Mouse (Mus musculus) neural tube, embryonic 14.5 days (tissue): ENCODE data around the gene Gm5089. TPM values are rescaled to one million over a fixed set of nuclear protein-coding genes. Genes with fewer than 3 reads are reported as not detected.
"Not testable (repeated sequence)": the region's sequence is repeated elsewhere in the genome, so short reads cannot be mapped to it uniquely, and the experiment has no call there.

Experiments used
- ATAC-seq: fragments of 200-750 bp; cut with Nextera tagmentation; 2 replicates; pipeline ENCODE4 v1.8.0; 2017; ENCODE audit warnings: low read depth, mild to moderate bottlenecking, moderate TSS enrichment, moderate library complexity
- H3K27ac ChIP-seq: fragments of 300-500 bp; sonication (generic); 2 replicates; pipeline ENCODE4 v1.5.1; 2014; ENCODE audit warnings: low read depth, mild to moderate bottlenecking, control low read depth, low read length, moderate library complexity, mixed read lengths
- H3K27me3 ChIP-seq: fragments of 300-500 bp; sonication (generic); 2 replicates; pipeline ENCODE4 v1.6.1; 2014; ENCODE audit warnings: low read length; ENCODE audit not compliant: control insufficient read depth, insufficient read depth
- H3K36me3 ChIP-seq: fragments of 300-500 bp; sonication (generic); 2 replicates; pipeline ENCODE4 v1.6.1; 2014; ENCODE audit warnings: low read length, mixed read lengths; ENCODE audit not compliant: control insufficient read depth, insufficient read depth
- H3K4me1 ChIP-seq: fragments of 300-500 bp; sonication (generic); 2 replicates; pipeline ENCODE4 v1.6.1; 2014; ENCODE audit warnings: low read length; ENCODE audit not compliant: control insufficient read depth, insufficient read depth
- H3K4me2 ChIP-seq: fragments of 300-500 bp; sonication (generic); 2 replicates; pipeline ENCODE4 v1.6.1; 2014; ENCODE audit warnings: mild to moderate bottlenecking, low read depth, low read length, control low read depth
- H3K4me3 ChIP-seq: fragments of 300-500 bp; sonication (generic); 2 replicates; pipeline ENCODE4 v1.5.1; 2014; ENCODE audit warnings: low read depth, low read length, control low read depth, mixed read lengths
- H3K9ac ChIP-seq: fragments of 300-500 bp; sonication (generic); replicated peaks from 2 replicates; pipeline ENCODE4 v1.6.1; 2014; ENCODE audit warnings: low read depth, mild to moderate bottlenecking, control low read depth, low read length, mixed read lengths
- H3K9me3 ChIP-seq: fragments of 300-500 bp; sonication (generic); 2 replicates; pipeline ENCODE4 v1.6.1; 2016; ENCODE audit warnings: low read length; ENCODE audit not compliant: control insufficient read depth
- WGBS: fragments of 180-500 bp; shearing (Covaris S2); extraction: QIAGEN DNeasy Blood & Tissue Kit; methylation state at CpG from one replicate; pipeline ENCODE4 v1.1.7; 2014; 5-methylcytosine and 5-hydroxymethylcytosine counted together
- polyA plus RNA-seq: library from polyadenylated mRNA; unstranded; fragments of >200 nt; fragmentation: Nextera tagmentation; extraction: Ambion mirVana; gene quantifications from 2 replicates; pipeline ENCODE4 v1.2.1, GENCODE M21; 2014

The Gm5089 gene
- polyA plus RNA-seq, 1 experiment from 2014 or later = 0.27 TPM

DNA sequence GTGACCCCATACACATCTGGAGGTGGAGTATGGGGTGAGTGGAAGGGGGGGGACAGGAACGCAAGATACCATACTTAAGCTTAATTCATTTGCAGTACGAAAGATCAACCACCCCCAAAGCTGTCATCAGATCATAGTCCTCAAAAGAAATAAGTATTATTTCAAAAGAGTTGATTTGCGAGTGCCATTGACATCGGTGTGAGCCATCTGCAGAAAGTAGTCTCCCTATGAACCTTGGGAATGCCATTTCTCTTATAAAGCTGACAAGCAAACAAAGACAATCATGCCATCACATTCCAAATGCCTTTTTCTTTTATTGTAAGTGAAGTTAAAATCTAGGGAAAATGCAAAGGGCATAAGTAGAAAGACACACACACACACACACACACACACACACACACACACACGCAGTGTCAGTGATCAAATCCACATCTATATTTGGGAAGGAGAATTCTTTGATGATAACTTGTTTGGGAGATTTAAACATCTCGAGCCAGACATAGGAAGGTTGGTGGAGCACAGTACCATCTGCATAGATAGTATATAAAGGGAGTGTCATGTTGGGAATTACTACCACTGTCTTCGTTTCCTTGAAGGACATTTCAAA, 15.9 kb upstream of the Gm5089 start:
- H3K27ac ChIP-seq = no peak overlapping the region
- no peaks in the 10 kb centered on the region for H3K9me3 ChIP-seq
- ATAC-seq = no peak
- peaks cover 39% of the 10 kb centered on the region for H3K27me3 ChIP-seq
- H3K36me3 ChIP-seq = no peaks in the 10 kb centered on the region
- no peak overlapping the region for H3K4me3 ChIP-seq
- H3K4me2 ChIP-seq = no peak overlapping the region
- H3K4me1 ChIP-seq = peaks cover 10% of the 10 kb centered on the region
- no peak overlapping the region for H3K9ac ChIP-seq
- 23% methylated on average over 7 of the region's 7 CpGs for WGBS

DNA sequence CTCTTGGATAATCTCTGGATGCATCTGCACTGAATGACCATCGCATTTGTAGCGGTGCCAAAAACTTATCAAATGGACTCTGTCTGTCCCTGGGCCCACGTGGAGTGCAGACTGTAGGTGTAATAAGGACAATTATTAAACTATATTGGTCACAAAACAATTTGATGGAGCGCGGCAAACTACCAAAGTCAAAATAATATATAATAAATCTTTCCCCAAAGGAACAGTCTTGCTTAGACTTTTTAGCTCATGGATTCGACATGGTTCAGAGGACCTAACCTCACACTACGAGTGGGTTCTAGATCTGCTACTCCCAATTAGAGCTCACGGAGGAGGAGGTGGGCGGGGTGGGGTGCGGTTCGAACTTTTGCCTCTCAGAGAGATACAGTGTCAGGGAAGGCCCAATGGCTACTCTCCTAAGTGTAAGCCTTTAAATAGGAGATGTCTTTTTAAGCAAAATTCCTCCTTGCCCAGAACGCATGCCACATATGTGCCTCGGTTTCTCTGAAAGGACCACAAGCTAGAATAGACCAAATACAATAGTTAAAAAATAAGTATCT, 15.1 kb upstream of the Gm5089 start:
- 18% methylated on average over 13 of the region's 13 CpGs for WGBS
- Histone ChIP-seq H3K36me3 (no peaks in the 10 kb centered on the region), H3K4me3 (peak overlapping the region; percentile 43), H3K9ac (no peak overlapping the region), H3K27me3 (peaks cover 42% of the 10 kb centered on the region), H3K27ac (no peak overlapping the region), H3K4me2 (peak overlapping the region; percentile 60), H3K4me1 (peaks cover 10% of the 10 kb centered on the region), H3K9me3 (no peaks in the 10 kb centered on the region)
- ATAC-seq = no peak

DNA sequence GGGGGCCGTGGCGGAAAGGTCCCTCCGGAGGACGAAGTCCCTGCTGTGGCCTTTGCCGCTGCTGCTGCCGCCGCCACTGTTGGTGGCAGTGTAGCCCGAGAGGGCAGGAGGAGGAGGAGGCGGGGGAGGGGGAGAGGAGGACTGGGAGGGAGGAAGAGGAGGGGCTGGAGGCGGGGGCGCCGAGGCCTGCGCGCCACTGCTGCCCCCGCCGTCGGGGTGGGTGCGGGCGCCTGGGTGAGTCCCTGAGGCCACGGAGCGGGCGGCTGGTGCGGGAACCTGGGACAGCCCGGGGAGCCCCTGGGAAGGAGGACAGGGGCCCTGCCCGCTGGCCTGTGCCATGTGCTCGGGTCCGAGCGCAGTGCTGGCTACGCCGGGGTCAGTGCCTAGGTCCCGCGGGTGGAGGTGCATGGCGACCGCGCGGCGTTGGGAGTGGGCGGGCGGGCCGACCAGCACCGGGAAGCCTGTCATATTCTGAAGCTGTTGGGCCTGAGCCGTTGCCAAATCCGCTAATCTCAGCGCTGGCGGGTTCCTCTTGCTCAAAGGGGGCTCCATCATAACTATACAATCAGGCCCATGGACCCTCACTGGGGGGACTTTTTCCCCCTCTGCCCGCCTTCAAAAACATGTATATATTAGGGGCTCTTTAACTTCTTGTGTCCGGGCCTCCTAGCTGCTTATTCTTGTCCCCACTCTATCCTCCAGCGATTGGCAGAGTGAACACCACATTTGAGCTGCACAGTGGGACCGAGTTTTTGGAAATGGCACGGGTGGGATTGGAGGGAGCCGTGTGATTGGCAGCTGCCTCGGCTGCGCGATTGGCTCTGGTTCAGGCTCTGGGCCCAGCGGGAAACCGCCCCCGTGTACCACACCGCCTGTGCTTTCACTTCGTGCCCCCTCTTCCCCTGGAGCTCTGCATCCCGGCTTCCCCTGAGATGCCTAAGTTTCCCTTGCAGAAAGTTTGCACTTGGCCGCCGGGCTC, 14.1 kb upstream of the Gm5089 start, which contains the start of gene Zic5:
TSS of gene Zic5 (minus strand) at position 915 of the 979 bp plus-strand sequence.
- under 1% methylated on average over 58 of the region's 62 CpGs for WGBS
- peaks cover 37% of the 10 kb centered on the region for H3K27me3 ChIP-seq
- ATAC-seq = peak; percentile 68

GRCm38 (mm10) chr14:122464351-122464762, 13.4 kb upstream of the Gm5089 start:
- H3K9ac ChIP-seq = peak overlapping the region; percentile 58
- ATAC-seq = 0 out of 2 replicates have a peak, but pooled peaks have one; percentile 12

More for the DNA sequence above, 14.1 kb upstream of the Gm5089 start, which contains the start of gene Zic5:
- peaks cover 10% of the 10 kb centered on the region for H3K4me1 ChIP-seq
- H3K27ac ChIP-seq = peak within 1 kb of the TSS; percentile 73
- H3K4me3 ChIP-seq = peak within 1 kb of the TSS; percentile 43
- peak within 1 kb of the TSS; percentile 58 for H3K9ac ChIP-seq
- no peaks in the 10 kb centered on the region for H3K36me3 ChIP-seq
- no peaks in the 10 kb centered on the region for H3K9me3 ChIP-seq
- H3K4me2 ChIP-seq = peak within 1 kb of the TSS; percentile 60

GRCm38 (mm10) chr14:122463734-122464341, 12.9 kb upstream of the Gm5089 start:
- ATAC-seq = peak; percentile 28; the same call in 1 of the 2 replicates
- Histone ChIP-seq H3K4me2 (peak overlapping the region; percentile 60), H3K27me3 (peaks cover 33% of the 10 kb centered on the region), H3K4me1 (peaks cover 10% of the 10 kb centered on the region), H3K4me3 (peak overlapping the region; percentile 43), H3K9ac (peak overlapping the region; percentile 58), H3K27ac (peak overlapping the region; percentile 73)
- not testable (repeated sequence) for H3K36me3 ChIP-seq, H3K9me3 ChIP-seq
- WGBS = 0% methylated on average over 49 of the region's 58 CpGs

More at GRCm38 (mm10) chr14:122464351-122464762, 13.4 kb upstream of the Gm5089 start:
- H3K4me2 ChIP-seq = peak overlapping the region; percentile 60
- H3K4me1 ChIP-seq = peaks cover 10% of the 10 kb centered on the region
- peak overlapping the region; percentile 43 for H3K4me3 ChIP-seq
- no peaks in the 10 kb centered on the region for H3K9me3 ChIP-seq
- 0% methylated on average over 58 of the region's 62 CpGs for WGBS
- no peaks in the 10 kb centered on the region for H3K36me3 ChIP-seq
- peak overlapping the region; percentile 73 for H3K27ac ChIP-seq
- peaks cover 34% of the 10 kb centered on the region for H3K27me3 ChIP-seq

DNA sequence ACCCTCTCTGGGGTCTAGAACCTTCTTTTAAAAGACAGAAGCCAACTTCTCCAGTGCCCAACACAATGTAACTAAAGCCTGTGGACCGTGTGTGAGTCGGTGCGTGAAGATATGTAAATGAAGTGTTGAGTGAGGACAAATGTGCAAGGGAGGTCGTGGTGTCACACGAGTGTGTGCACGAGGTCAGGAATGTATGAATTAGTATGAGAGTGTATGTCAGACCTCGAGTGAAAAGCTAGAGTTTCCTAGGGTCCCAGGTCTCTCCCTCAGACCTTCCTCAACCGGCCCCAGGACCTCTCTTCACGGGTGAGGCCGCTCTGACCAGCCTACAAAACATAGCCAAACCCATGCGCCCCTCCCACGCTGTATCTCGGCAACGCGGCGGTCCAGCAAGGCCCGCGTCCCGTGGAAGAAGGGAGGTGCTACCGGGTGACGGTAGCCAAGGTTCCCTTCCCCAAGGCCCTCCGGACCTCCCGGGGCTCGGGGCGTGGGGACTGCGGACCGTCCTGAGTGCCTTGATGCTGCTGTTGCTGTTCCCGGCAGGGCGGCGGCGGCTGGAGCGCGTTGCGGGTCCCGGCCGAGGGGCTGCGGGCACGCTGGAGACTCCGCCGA, 12.3 kb upstream of the Gm5089 start:
- Histone ChIP-seq H3K36me3 (no peaks in the 10 kb centered on the region), H3K27ac (peak overlapping the region; percentile 36; the same call in 1 of the 2 replicates), H3K9me3 (no peaks in the 10 kb centered on the region), H3K4me1 (peaks cover 10% of the 10 kb centered on the region), H3K9ac (peak overlapping the region; percentile 58), H3K4me2 (peak overlapping the region; percentile 60), H3K27me3 (peaks cover 29% of the 10 kb centered on the region), H3K4me3 (peak overlapping the region; percentile 43)
- ATAC-seq = no peak
- WGBS = 1% methylated on average over 40 of the region's 40 CpGs

GRCm38 (mm10) chr14:122462689-122463079, 11.8 kb upstream of the Gm5089 start:
- Histone ChIP-seq H3K4me1 (peaks cover 10% of the 10 kb centered on the region), H3K27ac (peak overlapping the region; percentile 36; the same call in 1 of the 2 replicates), H3K9ac (peak overlapping the region; percentile 58; the same call in 1 of the 2 replicates), H3K9me3 (no peaks in the 10 kb centered on the region), H3K4me2 (peak overlapping the region; percentile 60), H3K36me3 (no peaks in the 10 kb centered on the region), H3K4me3 (peak overlapping the region; percentile 43), H3K27me3 (peaks cover 25% of the 10 kb centered on the region)
- WGBS = 8% methylated on average over 17 of the region's 17 CpGs
- ATAC-seq = no peak

- 0 out of 2 replicates have a peak overlapping the region, but pooled peaks have one; percentile 13 for H3K4me3 ChIP-seq
- peak overlapping the region; percentile 60 for H3K4me2 ChIP-seq
- H3K9me3 ChIP-seq = no peaks in the 10 kb centered on the region
- peaks cover 25% of the 10 kb centered on the region for H3K27me3 ChIP-seq
- H3K4me1 ChIP-seq = peaks cover 10% of the 10 kb centered on the region
- no peak overlapping the region for H3K9ac ChIP-seq
- no peak for ATAC-seq
- H3K36me3 ChIP-seq = no peaks in the 10 kb centered on the region
- H3K27ac ChIP-seq = peak overlapping the region; percentile 30; the same call in 1 of the 2 replicates
- WGBS = 11% methylated on average over 9 of the region's 9 CpGs
Measured at GRCm38 (mm10) chr14:122461966-122462365, 11.1 kb upstream of the Gm5089 start.
